Mouse (Mus musculus): Measurements from ENCODE around the gene Abca3.
"Not testable (repeated sequence)": the region's sequence is repeated elsewhere in the genome, so short reads cannot be mapped to it uniquely, and the experiment has no call there.

The Abca3 gene

GRCm38 (mm10) chr17:24383789-24384188 lies 32.0 kb downstream of the Abca3 start:
- DNase-seq (ENCODE audit: low read depth, low spot score), result no peak

GRCm38 (mm10) chr17:24388711-24389110 lies 37.0 kb downstream of the Abca3 start:
- DNase-seq (ENCODE audit: low read depth, low spot score), result no peak

- peak; percentile 73 for DNase-seq (ENCODE audit: low read depth, low spot score)
Observed at GRCm38 (mm10) chr17:24389865-24390264, 38.1 kb downstream of the Abca3 start.

GRCm38 (mm10) chr17:24391149-24391548 lies 39.4 kb downstream of the Abca3 start:
- DNase-seq (ENCODE audit: low read depth, low spot score), result peak; percentile 58

- no peak for DNase-seq (ENCODE audit: low read depth, low spot score)
Observed at GRCm38 (mm10) chr17:24393527-24393926, 41.8 kb downstream of the Abca3 start.

GRCm38 (mm10) chr17:24394456-24394855 lies 42.7 kb downstream of the Abca3 start:
- DNase-seq (ENCODE audit: low read depth, low spot score), result no peak

GRCm38 (mm10) chr17:24402371-24402770 lies 50.6 kb downstream of the Abca3 start:
- DNase-seq (ENCODE audit: low read depth, low spot score), result no peak

GRCm38 (mm10) chr17:24407116-24407803 lies 55.5 kb downstream of the Abca3 start:
- no peak for DNase-seq (ENCODE audit: low read depth, low spot score)

- DNase-seq (ENCODE audit: low read depth, low spot score), result peak; percentile 54
Observed at GRCm38 (mm10) chr17:24413557-24414211, 61.9 kb downstream of the Abca3 start.

GRCm38 (mm10) chr17:24414230-24414976 lies 62.7 kb downstream of the Abca3 start, which contains the start of gene Rnps1:
Gene Rnps1, plus strand, starts transcription at chr17:24414565.
- DNase-seq (ENCODE audit: low read depth, low spot score), result peak; percentile 99

- no peak for DNase-seq (ENCODE audit: low read depth, low spot score)
Observed at GRCm38 (mm10) chr17:24415011-24415410, 63.3 kb downstream of the Abca3 start.

- no peak for DNase-seq (ENCODE audit: low read depth, low spot score)
Observed at GRCm38 (mm10) chr17:24416051-24416652, 64.4 kb downstream of the Abca3 start.

- DNase-seq (ENCODE audit: low read depth, low spot score), result no peak
Observed at GRCm38 (mm10) chr17:24423114-24423513, 71.4 kb downstream of the Abca3 start.

GRCm38 (mm10) chr17:24424489-24424888 lies 72.7 kb downstream of the Abca3 start:
- DNase-seq (ENCODE audit: low read depth, low spot score), result no peak

GRCm38 (mm10) chr17:24425326-24425725 lies 73.6 kb downstream of the Abca3 start:
- not testable (repeated sequence) for DNase-seq (ENCODE audit: low read depth, low spot score)

GRCm38 (mm10) chr17:24425905-24426304 lies 74.2 kb downstream of the Abca3 start:
- DNase-seq (ENCODE audit: low read depth, low spot score), result peak; percentile 23

- peak; percentile 95 for DNase-seq (ENCODE audit: low read depth, low spot score)
Observed at GRCm38 (mm10) chr17:24426471-24427169, 74.9 kb downstream of the Abca3 start, which contains the start of gene Eci1. Gene Eci1, plus strand, starts transcription at chr17:24426641.

GRCm38 (mm10) chr17:24427170-24427557 lies 75.4 kb downstream of the Abca3 start:
- peak; percentile 59 for DNase-seq (ENCODE audit: low read depth, low spot score)

GRCm38 (mm10) chr17:24429201-24429983 lies 77.6 kb downstream of the Abca3 start:
- DNase-seq (ENCODE audit: low read depth, low spot score), result no peak

GRCm38 (mm10) chr17:24437016-24437415 lies 85.3 kb downstream of the Abca3 start:
- peak; percentile 55 for DNase-seq (ENCODE audit: low read depth, low spot score)

Measured in R1 (cell line).